Mouse (Mus musculus): ENCODE data around the gene Pnpla5. TPM values are rescaled to one million over a fixed set of nuclear protein-coding genes. Genes with fewer than 3 reads are reported as not detected.
"Not testable (repeated sequence)": the region's sequence is repeated elsewhere in the genome, so short reads cannot be mapped to it uniquely, and the experiment has no call there.

Pnpla5 gene
- not detected for total RNA-seq (2021)
- long read RNA-seq, experiment 1 = 0 reads
- long read RNA-seq, experiment 2 = 0 reads

GRCm38 (mm10) chr15:84123075-84123474 is at the start of gene Pnpla5:
TSS of gene Pnpla5 (minus strand) at chr15:84123175.
- no peak for DNase-seq (ENCODE audit: low spot score in 2 of 2)

GRCm38 (mm10) chr15:84171166-84171565 is 48.2 kb upstream of the Pnpla5 start:
- no peak for DNase-seq (ENCODE audit: low spot score in 2 of 2)

- no peak for DNase-seq (ENCODE audit: low spot score in 2 of 2)
Observed at GRCm38 (mm10) chr15:84169511-84169910, 46.5 kb upstream of the Pnpla5 start.

- no peak for DNase-seq (ENCODE audit: low spot score in 2 of 2)
Observed at GRCm38 (mm10) chr15:84168170-84169161, 45.5 kb upstream of the Pnpla5 start.

- peak; percentile 71 to 84 for DNase-seq (ENCODE audit: low spot score in 2 of 2)
Observed at GRCm38 (mm10) chr15:84167600-84167999, 44.6 kb upstream of the Pnpla5 start, which contains the start of gene Pnpla3. TSS of gene Pnpla3 (plus strand) at chr15:84167837.

- no peak for DNase-seq (ENCODE audit: low spot score in 2 of 2)
Observed at GRCm38 (mm10) chr15:84166818-84167217, 43.8 kb upstream of the Pnpla5 start.

- no peak for DNase-seq (ENCODE audit: low spot score in 2 of 2)
Observed at GRCm38 (mm10) chr15:84161871-84162270, 38.9 kb upstream of the Pnpla5 start.

GRCm38 (mm10) chr15:84157530-84157929 is 34.6 kb upstream of the Pnpla5 start:
- not testable (repeated sequence) for DNase-seq (ENCODE audit: low spot score in 2 of 2)

- no peak for DNase-seq (ENCODE audit: low spot score in 2 of 2)
Observed at GRCm38 (mm10) chr15:84156158-84156557, 33.2 kb upstream of the Pnpla5 start.

- no peak for DNase-seq (ENCODE audit: low spot score in 2 of 2)
Observed at GRCm38 (mm10) chr15:84140929-84141328, 18.0 kb upstream of the Pnpla5 start.

- DNase-seq (ENCODE audit: low spot score in 2 of 2) = no peak
Observed at GRCm38 (mm10) chr15:84140109-84140508, 17.1 kb upstream of the Pnpla5 start.

- DNase-seq (ENCODE audit: low spot score in 2 of 2) = no peak
Observed at GRCm38 (mm10) chr15:84139592-84140005, 16.6 kb upstream of the Pnpla5 start.

GRCm38 (mm10) chr15:84136473-84137415 is 13.8 kb upstream of the Pnpla5 start:
- DNase-seq (ENCODE audit: low spot score in 2 of 2) = no peak

GRCm38 (mm10) chr15:84135472-84135871 is 12.5 kb upstream of the Pnpla5 start:
- no peak for DNase-seq (ENCODE audit: low spot score in 2 of 2)

- no peak for DNase-seq (ENCODE audit: low spot score in 2 of 2)
Observed at GRCm38 (mm10) chr15:84133440-84133839, 10.5 kb upstream of the Pnpla5 start.

GRCm38 (mm10) chr15:84131971-84132370 is 9.0 kb upstream of the Pnpla5 start:
- no peak for DNase-seq (ENCODE audit: low spot score in 2 of 2)

GRCm38 (mm10) chr15:84131096-84131786 is 8.3 kb upstream of the Pnpla5 start:
- no peak for DNase-seq (ENCODE audit: low spot score in 2 of 2)

GRCm38 (mm10) chr15:84126871-84127270 is 3.9 kb upstream of the Pnpla5 start:
- DNase-seq (ENCODE audit: low spot score in 2 of 2) = no peak

GRCm38 (mm10) chr15:84126447-84126846 is 3.5 kb upstream of the Pnpla5 start:
- no peak for DNase-seq (ENCODE audit: low spot score in 2 of 2)

- DNase-seq (ENCODE audit: low spot score in 2 of 2) = no peak
Observed at GRCm38 (mm10) chr15:84124086-84124485, 1.1 kb upstream of the Pnpla5 start.

GRCm38 (mm10) chr15:84121036-84121435 is 1.9 kb downstream of the Pnpla5 start:
- DNase-seq (ENCODE audit: low spot score in 2 of 2) = no peak

All from adrenal gland, postnatal 4 days (tissue).